Mouse (Mus musculus): ENCODE measurements around the gene Ehd1.

DNA sequence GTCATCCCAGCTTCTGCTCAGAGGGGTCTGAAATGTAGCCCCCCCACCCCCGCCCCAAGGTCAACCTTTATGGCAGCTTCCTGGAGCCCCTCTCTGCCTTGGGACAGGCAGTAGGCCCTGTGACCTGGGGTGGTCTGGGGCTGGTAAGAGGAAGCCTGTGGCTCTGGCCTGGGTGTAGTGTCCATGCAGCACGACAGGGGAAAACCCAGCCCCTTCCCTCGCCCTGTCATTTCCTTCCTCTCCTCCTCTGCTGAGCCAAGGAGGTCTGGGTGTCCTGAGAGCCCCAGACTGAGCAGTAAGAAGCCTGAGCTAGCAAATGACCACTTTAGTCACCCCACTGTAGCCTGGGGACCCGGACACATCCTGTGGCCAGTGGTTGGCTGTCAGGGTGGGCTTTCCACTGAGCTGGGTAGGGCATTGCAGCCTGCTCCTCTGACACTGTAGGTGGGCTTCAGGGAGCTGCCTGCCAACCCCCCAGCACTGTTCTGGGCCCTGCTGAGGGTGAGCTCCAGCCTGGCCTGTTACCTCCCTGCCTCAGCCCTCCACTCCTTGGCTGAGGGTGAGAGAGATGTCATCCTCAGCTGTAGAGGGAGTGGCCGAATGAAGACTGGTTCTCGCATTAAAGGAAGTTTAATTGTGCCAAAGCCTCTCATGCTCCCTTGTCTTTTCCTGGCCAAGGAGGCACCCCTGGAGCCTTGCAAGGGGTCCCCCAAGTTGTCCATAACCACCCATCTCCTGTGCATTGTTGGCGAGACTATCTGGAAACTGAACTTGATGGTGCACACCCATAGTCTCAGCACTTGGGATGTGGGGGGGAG is 23.1 kb downstream of the Ehd1 start:
- TF ChIP-seq CTCF (IDR thresholded peaks at IDR 0.05; ENCODE audit: borderline replicate concordance, insufficient read depth, low read length) = no peak
- no peak for TF ChIP-seq POLR2A (IDR thresholded peaks at IDR 0.05; ENCODE audit: low read depth, low read length)
